Mouse (Mus musculus) spleen, adult 2 months (tissue): ENCODE measurements around the gene Tinag. TPM values are rescaled to one million over a fixed set of nuclear protein-coding genes. Genes with fewer than 3 reads are reported as not detected.

Source experiments
- DNase-seq, 2 experiments: peaks; one replicate each; pipeline versions ENCODE4 v3.0.0 to v3.0.0-alpha.2; 2012 to 2021; ENCODE audit warnings: low spot score in 2 of 2, low read depth in 1 of 2
- H3K27ac ChIP-seq: fragments of 200-500 bp; 2 replicates; pipeline ENCODE4 v1.5.1; 2012; ENCODE audit warnings: low read length, inconsistent platforms; ENCODE audit not compliant: insufficient read depth
- H3K27me3 ChIP-seq: fragments of 200-500 bp; 2 replicates; pipeline ENCODE4 v1.6.1; 2012; ENCODE audit warnings: mild to moderate bottlenecking, moderate library complexity, low read length, inconsistent platforms; ENCODE audit not compliant: control insufficient read depth, insufficient read depth
- H3K36me3 ChIP-seq: fragments of 200-500 bp; 2 replicates; pipeline ENCODE4 v1.6.1; 2012; ENCODE audit warnings: mild to moderate bottlenecking, low read length, inconsistent platforms; ENCODE audit not compliant: control insufficient read depth, insufficient read depth
- H3K4me1 ChIP-seq: fragments of 200-500 bp; 2 replicates; pipeline ENCODE4 v1.6.1; 2011; ENCODE audit warnings: inconsistent platforms; ENCODE audit not compliant: control insufficient read depth, insufficient read depth, insufficient read length
- H3K4me3 ChIP-seq: fragments of 200-500 bp; 2 replicates; pipeline ENCODE4 v1.5.1; 2011; ENCODE audit warnings: mild to moderate bottlenecking, inconsistent platforms; ENCODE audit not compliant: insufficient read depth, insufficient read length; ENCODE audit errors: extremely low read depth
- CTCF ChIP-seq: fragments of 200-500 bp; IDR thresholded peaks from 2 replicates; pipeline ENCODE4 v1.5.1; 2011; ENCODE audit warnings: mild to moderate bottlenecking, inconsistent platforms; ENCODE audit not compliant: insufficient read depth, insufficient read length, insufficient replicate concordance; ENCODE audit errors: extremely low read depth
- POLR2A ChIP-seq: fragments of 200-500 bp; IDR thresholded peaks from 2 replicates; pipeline ENCODE4 v1.6.1; 2011; ENCODE audit warnings: low read depth, low read length, inconsistent platforms
- WGBS: fragments of 180-500 bp; shearing (Covaris S2); methylation state at CpG from one replicate; pipeline ENCODE4 v1.1.7; 2018; 5-methylcytosine and 5-hydroxymethylcytosine counted together
- polyA plus RNA-seq: library from polyadenylated mRNA; depleted of rRNA; stranded (reverse); fragments of >200 nt; gene quantifications from 2 replicates; pipeline ENCODE4 v1.2.3, GENCODE M21; 2012

The Tinag gene
- polyA plus RNA-seq, 1 experiment, result not detected

DNA sequence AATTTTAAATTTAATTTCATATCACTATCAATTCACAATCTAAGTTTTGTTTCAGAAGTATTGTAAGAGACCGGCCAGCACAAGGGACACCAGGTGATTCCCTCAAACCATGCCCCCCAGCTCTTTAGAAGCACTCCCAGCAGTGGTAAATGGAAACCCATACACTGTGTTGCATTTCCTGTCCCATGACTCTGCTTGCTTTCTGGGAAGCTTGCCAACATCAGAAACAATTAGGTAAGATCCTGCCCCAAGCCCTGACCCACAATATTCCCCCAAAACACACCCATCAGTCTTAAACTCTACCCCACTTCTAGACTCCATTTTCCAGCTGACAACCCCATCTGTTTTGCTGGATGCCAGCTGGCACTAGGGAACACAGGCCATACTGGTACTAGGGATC lies 110.8 kb downstream of the Tinag start:
- no peak for DNase-seq
- no peak overlapping the region for H3K27ac ChIP-seq
- H3K4me1 ChIP-seq, result no peaks in the 10 kb centered on the region
- TF ChIP-seq POLR2A (no peak), CTCF (no peak)
- no peak overlapping the region for H3K4me3 ChIP-seq
- no peaks in the 10 kb centered on the region for H3K27me3 ChIP-seq
- no peaks in the 10 kb centered on the region for H3K36me3 ChIP-seq
- WGBS, result 66% methylated on average over 1 of the region's 1 CpGs

DNA sequence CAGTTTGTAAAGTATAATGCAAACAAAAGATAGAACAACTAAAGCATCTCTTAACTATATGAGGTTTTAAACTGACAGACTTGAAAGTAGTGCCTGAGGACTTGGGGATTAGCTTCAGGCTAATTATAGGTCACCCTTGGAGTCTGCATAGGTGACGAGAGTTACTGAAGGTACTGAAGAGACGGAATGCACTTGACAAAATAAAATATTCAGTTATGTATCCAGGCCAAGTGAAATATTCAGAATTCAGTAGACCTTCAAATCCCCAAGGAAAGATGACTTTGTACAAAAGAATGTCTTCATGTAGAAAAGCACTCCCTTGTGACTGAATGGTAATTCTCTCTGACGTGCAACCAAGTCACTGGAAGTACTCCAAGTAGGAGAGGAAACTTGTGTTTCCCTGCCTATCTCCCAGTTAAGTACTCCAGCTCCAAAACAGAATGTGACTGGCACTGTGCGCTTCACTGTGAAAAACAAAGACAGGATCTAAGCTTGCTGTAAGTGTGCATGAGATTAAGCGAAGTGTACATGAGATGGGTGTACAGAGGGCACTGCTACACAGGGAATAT lies 130.4 kb downstream of the Tinag start:
- 93% methylated on average over 5 of the region's 5 CpGs for WGBS
- H3K36me3 ChIP-seq, result no peaks in the 10 kb centered on the region
- H3K27me3 ChIP-seq, result no peaks in the 10 kb centered on the region
- H3K27ac ChIP-seq, result no peak overlapping the region
- H3K4me1 ChIP-seq, result no peaks in the 10 kb centered on the region
- no peak overlapping the region for H3K4me3 ChIP-seq
- no peak for DNase-seq
- TF ChIP-seq POLR2A, result no peak
- TF ChIP-seq CTCF, result no peak
